Mouse (Mus musculus): Measurements from ENCODE around the gene Crispld2.

DNA sequence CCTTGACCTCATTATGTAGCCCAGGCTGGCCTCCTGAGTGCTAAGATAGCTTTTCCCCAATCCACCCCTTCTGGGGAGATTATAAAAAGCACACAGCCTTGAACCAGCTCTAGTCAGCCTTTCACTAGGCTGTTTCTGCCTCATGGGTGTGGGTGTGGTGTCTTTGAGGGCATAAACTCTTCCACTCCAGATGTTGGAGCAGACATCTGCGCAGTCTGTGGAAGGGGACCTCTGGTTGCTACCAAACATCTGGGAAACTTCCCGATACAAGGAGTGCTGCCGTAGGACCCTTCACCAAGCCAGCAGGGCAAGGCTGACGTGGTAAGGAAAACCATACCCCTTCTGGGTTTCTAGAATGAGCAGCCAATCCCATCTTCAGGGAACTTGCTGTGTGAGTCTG, 59.7 kb downstream of the Crispld2 start:
- no peak for TF ChIP-seq CTCF (conservative IDR thresholded peaks at IDR 0.05; ENCODE audit: low read length)
- TF ChIP-seq POU5F1 (IDR thresholded peaks at IDR 0.05; ENCODE audit: borderline replicate concordance, low read length), result no peak
- no peak for TF ChIP-seq NANOG (IDR thresholded peaks at IDR 0.05; ENCODE audit: borderline replicate concordance, low read length)
